Mouse (Mus musculus) erythroblast, embryonic 14.5 days (primary cell): ENCODE measurements around the gene Pdzd9.

Experiments used
- GATA1 ChIP-seq: IDR thresholded peaks from 2 replicates; pipeline ENCODE4 v1.6.1; 2012; ENCODE audit warnings: low read length, inconsistent platforms, mixed read lengths
- TAL1 ChIP-seq: IDR thresholded peaks from 3 replicates; pipeline ENCODE4 v1.6.1; 2012; ENCODE audit warnings: low read length, inconsistent platforms, mixed read lengths

DNA sequence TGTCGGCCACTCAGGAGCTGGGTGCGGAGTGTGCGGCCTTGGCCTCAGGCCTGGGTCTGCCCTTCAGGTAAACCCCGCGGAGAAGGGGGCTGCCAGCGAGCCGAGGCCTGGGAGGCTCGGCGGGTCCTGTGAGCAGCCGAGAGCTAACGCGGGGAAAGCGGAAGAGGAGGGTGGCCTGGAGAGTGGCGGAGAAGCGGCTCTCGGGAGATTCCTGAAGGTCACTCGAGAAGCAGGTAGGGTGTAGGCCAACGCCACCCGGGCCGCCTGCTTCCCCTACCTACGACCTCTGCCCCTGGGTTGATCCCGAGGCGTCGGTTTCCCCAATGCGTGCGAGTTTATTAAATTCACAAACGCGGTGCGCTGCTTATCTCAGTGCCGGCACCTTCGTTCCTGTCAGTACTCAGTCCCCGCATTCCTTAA, 34.8 kb downstream of the Pdzd9 start:
- TF ChIP-seq GATA1, result no peak
- TF ChIP-seq TAL1, result no peak
